Mouse (Mus musculus) lung, embryonic 16.5 days (tissue): ENCODE measurements around the gene Pde4dip. TPM values are rescaled to one million over a fixed set of nuclear protein-coding genes. Genes with fewer than 3 reads are reported as not detected.

Experiments used
- ATAC-seq: fragments of 200-750 bp; cut with Nextera tagmentation; 2 replicates; pipeline ENCODE4 v1.8.0; 2017; ENCODE audit warnings: low read depth, mild to moderate bottlenecking, moderate library complexity
- H3K27ac ChIP-seq: fragments of 300-500 bp; sonication (generic); 2 replicates; pipeline ENCODE4 v1.5.1; 2014; ENCODE audit warnings: mild to moderate bottlenecking, control low read depth, low read length
- H3K27me3 ChIP-seq: fragments of 300-500 bp; sonication (generic); 2 replicates; pipeline ENCODE4 v1.6.1; 2014; ENCODE audit warnings: low read depth, low read length, mixed read lengths; ENCODE audit not compliant: control insufficient read depth, insufficient read depth
- H3K36me3 ChIP-seq: fragments of 300-500 bp; sonication (generic); 2 replicates; pipeline ENCODE4 v1.6.1; 2014; ENCODE audit warnings: low read length; ENCODE audit not compliant: control insufficient read depth, insufficient read depth
- H3K4me1 ChIP-seq: fragments of 300-500 bp; sonication (generic); replicated peaks from 2 replicates; pipeline ENCODE4 v1.6.1; 2014; ENCODE audit warnings: low read length, mixed read lengths; ENCODE audit not compliant: control insufficient read depth, insufficient read depth
- H3K4me2 ChIP-seq: fragments of 300-500 bp; sonication (generic); 2 replicates; pipeline ENCODE4 v1.6.1; 2014; ENCODE audit warnings: low read depth, low read length, control low read depth
- H3K4me3 ChIP-seq: fragments of 300-500 bp; sonication (generic); 2 replicates; pipeline ENCODE4 v1.5.1; 2014; ENCODE audit warnings: mild to moderate bottlenecking, low read length, control low read depth
- H3K9ac ChIP-seq: fragments of 300-500 bp; sonication (generic); 2 replicates; pipeline ENCODE4 v1.6.1; 2014; ENCODE audit warnings: low read length, control low read depth
- H3K9me3 ChIP-seq: fragments of 300-500 bp; sonication (generic); 2 replicates; pipeline ENCODE4 v1.6.1; 2016; ENCODE audit warnings: low read length; ENCODE audit not compliant: control insufficient read depth
- WGBS: fragments of 180-500 bp; shearing (Covaris S2); extraction: QIAGEN DNeasy Blood & Tissue Kit; methylation state at CpG from one replicate; pipeline ENCODE4 v1.1.7; 2014; 5-methylcytosine and 5-hydroxymethylcytosine counted together
- polyA plus RNA-seq: library from polyadenylated mRNA; unstranded; fragments of >200 nt; fragmentation: Nextera tagmentation; extraction: Ambion mirVana; gene quantifications from 2 replicates; pipeline ENCODE4 v1.2.1, GENCODE M21; 2015

Pde4dip gene
- polyA plus RNA-seq, 1 experiment from 2014 or later: 18.9 TPM

DNA sequence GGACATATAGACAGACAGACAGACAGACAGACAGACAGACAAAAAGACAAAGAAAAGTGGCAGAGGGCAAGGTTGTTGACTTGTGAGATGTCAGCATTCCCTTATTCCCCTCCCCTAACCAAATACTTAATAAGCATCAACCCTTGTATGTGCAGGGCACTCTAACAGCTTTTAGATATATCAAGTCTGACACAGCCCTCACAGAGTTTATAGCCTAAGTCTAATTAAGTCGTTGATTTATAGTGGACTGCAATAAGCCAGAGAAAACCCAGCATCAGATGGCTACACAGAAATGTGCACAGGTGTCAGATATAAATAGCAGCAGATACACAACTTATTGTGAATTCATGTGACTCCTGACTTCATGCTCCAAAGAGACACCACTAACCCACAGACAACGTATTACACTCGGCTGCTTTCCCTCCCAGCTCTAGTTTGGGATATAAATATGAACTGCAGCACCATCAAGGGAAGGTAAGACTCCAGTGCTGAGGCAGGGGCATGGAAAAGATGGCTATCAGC lies 87.3 kb downstream of the Pde4dip start:
- no peak overlapping the region for H3K27ac ChIP-seq
- no peak overlapping the region for H3K4me2 ChIP-seq
- WGBS: 70% methylated on average over 3 of the region's 3 CpGs
- no peaks in the 10 kb centered on the region for H3K27me3 ChIP-seq
- H3K4me3 ChIP-seq: no peak overlapping the region
- no peaks in the 10 kb centered on the region for H3K36me3 ChIP-seq
- H3K4me1 ChIP-seq: peaks cover 11% of the 10 kb centered on the region
- ATAC-seq: no peak
- no peak overlapping the region for H3K9ac ChIP-seq
- H3K9me3 ChIP-seq: no peaks in the 10 kb centered on the region

DNA sequence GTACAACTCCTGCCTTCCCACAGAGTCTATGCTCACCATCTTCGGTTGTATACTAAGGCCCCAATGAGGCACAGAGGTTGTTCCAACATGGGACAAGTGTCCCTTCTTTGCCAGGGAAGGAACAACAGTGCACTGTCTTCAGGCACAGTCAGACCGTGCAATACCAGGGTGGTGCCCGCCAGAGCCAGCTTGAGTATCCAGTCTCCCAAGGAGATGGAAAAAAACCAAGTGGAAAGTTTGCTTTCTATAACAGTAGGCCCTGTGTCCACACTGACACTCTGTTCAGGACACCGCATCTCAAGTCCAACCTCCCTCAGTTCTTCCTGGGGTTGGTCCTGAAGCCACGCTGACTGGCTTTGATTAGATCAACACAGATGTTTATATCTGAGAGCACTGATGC lies 87.8 kb downstream of the Pde4dip start:
- H3K27me3 ChIP-seq: no peaks in the 10 kb centered on the region
- 49% methylated on average over 5 of the region's 5 CpGs for WGBS
- ATAC-seq: 0 out of 2 replicates have a peak, but pooled peaks have one; percentile 23
- H3K4me3 ChIP-seq: no peak overlapping the region
- no peak overlapping the region for H3K9ac ChIP-seq
- no peak overlapping the region for H3K4me2 ChIP-seq
- peaks cover 11% of the 10 kb centered on the region for H3K4me1 ChIP-seq
- no peak overlapping the region for H3K27ac ChIP-seq
- no peaks in the 10 kb centered on the region for H3K36me3 ChIP-seq
- H3K9me3 ChIP-seq: no peaks in the 10 kb centered on the region

DNA sequence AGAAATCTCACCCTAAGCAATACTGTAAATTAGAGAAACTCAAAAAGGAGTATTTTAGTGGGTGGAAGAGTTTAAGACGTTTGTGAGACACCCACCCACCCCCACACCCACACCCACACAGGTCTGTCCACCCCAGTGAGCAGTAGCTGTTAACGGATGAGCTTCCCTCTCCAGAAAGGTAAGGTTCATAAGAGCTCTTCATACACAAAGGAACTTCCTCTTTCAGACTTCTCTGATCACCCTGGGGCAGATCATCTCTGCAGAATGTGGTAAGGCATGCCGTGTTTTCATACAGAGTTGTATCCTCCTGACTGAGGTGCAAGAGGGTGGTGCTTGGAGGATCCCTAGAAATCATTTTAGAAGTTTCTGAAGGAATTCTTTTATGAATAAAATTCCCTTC lies 88.5 kb downstream of the Pde4dip start:
- ATAC-seq: no peak
- WGBS: 38% methylated on average over 3 of the region's 3 CpGs
- no peaks in the 10 kb centered on the region for H3K27me3 ChIP-seq
- no peak overlapping the region for H3K9ac ChIP-seq
- no peaks in the 10 kb centered on the region for H3K36me3 ChIP-seq
- no peaks in the 10 kb centered on the region for H3K9me3 ChIP-seq
- H3K4me2 ChIP-seq: no peak overlapping the region
- no peak overlapping the region for H3K4me3 ChIP-seq
- H3K4me1 ChIP-seq: peaks cover 11% of the 10 kb centered on the region
- H3K27ac ChIP-seq: no peak overlapping the region

DNA sequence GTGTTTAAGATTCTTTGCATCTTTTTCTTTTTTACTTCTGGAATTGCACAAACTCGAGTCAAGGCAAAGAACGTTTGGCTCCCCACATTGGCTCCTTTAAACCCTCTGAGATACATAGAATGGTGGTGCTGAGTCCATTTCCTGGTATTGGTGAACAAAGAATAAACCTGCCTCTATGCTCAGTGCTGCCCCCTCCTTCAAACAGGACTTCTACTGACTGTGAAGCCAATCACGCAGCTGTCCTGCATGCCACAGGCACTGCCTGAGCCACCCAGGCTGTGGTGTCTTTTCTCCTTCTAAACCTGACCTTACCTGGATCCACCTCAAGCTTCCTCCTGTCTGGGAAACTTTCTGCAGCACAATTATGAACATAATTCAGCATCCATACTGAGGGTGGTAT lies 89.2 kb downstream of the Pde4dip start:
- Histone ChIP-seq H3K4me2 (no peak overlapping the region), H3K9ac (no peak overlapping the region), H3K27ac (no peak overlapping the region), H3K27me3 (no peaks in the 10 kb centered on the region), H3K4me3 (no peak overlapping the region), H3K36me3 (no peaks in the 10 kb centered on the region), H3K9me3 (no peaks in the 10 kb centered on the region), H3K4me1 (peaks cover 11% of the 10 kb centered on the region)
- 57% methylated on average over 3 of the region's 3 CpGs for WGBS
- ATAC-seq: no peak

DNA sequence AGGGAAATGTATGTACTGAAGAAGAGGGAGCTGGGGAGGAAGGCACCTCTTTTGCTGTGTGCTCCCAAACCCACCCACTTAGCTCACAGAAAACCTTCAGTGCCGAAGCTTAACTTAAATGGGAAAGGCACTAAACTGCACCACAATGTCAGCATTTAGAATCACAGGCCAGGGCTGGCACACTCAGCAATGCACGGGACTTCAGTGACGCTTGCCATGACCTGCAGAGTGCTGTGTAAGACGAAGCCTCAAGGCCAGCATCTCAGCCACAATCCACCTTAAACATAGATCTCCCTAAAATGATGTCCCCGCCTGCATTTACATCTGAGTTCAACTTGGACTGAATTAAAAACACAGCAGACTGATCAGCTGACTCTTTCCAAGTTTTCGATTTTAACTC lies 91.1 kb downstream of the Pde4dip start:
- no peak overlapping the region for H3K27ac ChIP-seq
- WGBS: 55% methylated on average over 6 of the region's 6 CpGs
- H3K36me3 ChIP-seq: no peaks in the 10 kb centered on the region
- no peak overlapping the region for H3K4me3 ChIP-seq
- H3K4me1 ChIP-seq: peaks cover 4% of the 10 kb centered on the region
- ATAC-seq: no peak
- no peaks in the 10 kb centered on the region for H3K9me3 ChIP-seq
- no peak overlapping the region for H3K9ac ChIP-seq
- H3K27me3 ChIP-seq: no peaks in the 10 kb centered on the region
- H3K4me2 ChIP-seq: no peak overlapping the region

DNA sequence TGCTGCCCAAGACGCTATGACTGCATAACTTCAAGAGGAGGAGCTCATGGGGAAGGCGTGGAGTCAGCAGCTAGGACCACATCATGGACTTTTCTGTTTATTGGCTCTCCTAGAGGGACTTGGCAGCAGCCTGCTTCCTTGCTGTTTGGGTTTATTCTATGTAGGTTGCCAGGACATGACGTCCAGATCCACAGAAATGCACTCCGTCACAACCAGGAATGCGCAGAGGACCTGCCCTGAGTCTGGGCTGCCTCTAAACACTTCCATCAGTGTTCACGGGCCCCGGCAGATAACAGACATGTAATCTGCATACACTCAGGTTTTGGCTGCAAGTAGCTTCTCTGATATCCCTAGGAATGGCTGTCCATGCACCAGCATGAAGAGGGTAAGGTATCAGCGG lies 94.5 kb downstream of the Pde4dip start:
- H3K9me3 ChIP-seq: no peaks in the 10 kb centered on the region
- H3K4me1 ChIP-seq: no peaks in the 10 kb centered on the region
- H3K27ac ChIP-seq: no peak overlapping the region
- H3K4me3 ChIP-seq: no peak overlapping the region
- 59% methylated on average over 8 of the region's 8 CpGs for WGBS
- no peaks in the 10 kb centered on the region for H3K27me3 ChIP-seq
- no peak overlapping the region for H3K4me2 ChIP-seq
- no peaks in the 10 kb centered on the region for H3K36me3 ChIP-seq
- ATAC-seq: peak; percentile 61
- no peak overlapping the region for H3K9ac ChIP-seq

DNA sequence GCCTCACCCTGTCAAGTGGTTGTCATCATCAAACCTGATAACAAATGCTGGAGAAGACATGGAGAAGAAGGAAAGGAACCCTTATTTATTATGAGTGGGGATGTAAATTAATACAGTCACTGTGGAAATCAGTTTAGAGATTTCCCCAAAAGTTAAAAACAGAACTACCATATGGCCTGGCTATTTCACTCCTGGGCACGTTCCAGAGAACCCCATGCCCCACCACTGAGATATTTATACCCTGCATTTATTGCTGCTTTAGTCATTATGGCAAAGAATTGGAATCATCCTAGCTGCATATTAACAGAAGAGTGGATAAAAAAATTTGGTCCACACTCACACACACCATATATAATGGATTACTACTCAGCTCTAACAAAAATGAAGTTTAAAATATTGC lies 98.4 kb downstream of the Pde4dip start:
- no peak for ATAC-seq
- Histone ChIP-seq H3K9me3 (no peaks in the 10 kb centered on the region), H3K36me3 (no peaks in the 10 kb centered on the region), H3K4me2 (no peak overlapping the region), H3K4me3 (no peak overlapping the region), H3K27me3 (no peaks in the 10 kb centered on the region), H3K27ac (no peak overlapping the region), H3K9ac (no peak overlapping the region), H3K4me1 (no peaks in the 10 kb centered on the region)
- 77% methylated on average over 1 of the region's 1 CpGs for WGBS

DNA sequence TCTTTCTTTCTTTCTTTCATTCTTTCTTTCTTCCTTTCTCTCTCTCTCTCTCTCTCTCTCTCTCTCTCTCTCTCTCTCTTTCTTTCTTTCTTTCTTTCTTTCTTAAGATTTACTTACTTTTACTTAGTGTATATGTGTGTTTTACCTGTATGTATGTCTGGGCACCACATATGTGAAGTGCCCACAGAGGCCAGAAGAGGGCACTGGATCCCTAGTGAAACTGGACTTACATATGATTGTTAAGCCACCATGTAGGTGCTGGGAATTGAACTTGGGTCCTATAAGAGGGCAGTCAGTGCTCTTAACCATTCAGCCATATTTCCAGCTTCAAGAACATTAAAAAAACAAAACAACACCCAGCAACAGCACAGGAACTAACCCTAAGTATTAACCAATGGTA lies 99.2 kb downstream of the Pde4dip start:
- H3K9ac ChIP-seq: no peak overlapping the region

DNA sequence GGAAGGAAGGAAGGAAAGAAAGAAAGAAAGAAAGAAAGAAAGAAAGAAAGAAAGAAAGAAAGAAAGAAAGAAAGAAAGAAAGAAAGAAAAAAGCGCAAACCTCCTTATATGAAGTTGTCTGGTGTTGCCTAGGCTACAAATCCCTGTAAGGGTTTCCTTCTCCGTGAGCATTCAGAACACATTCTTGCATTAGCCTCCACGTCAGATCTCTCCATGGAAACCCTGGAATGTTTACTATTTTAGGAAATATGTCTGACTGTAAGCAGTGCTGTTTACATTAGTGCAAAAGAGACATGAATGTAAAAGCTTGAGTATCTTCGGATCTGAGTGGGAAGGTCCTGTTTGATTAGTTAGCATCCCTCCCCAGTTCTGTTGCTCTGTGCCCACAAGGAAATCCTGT lies 112.3 kb downstream of the Pde4dip start:
- Histone ChIP-seq H3K9me3 (no peaks in the 10 kb centered on the region), H3K36me3 (no peaks in the 10 kb centered on the region), H3K27ac (no peak overlapping the region), H3K4me3 (no peak overlapping the region), H3K27me3 (no peaks in the 10 kb centered on the region), H3K4me1 (no peaks in the 10 kb centered on the region), H3K4me2 (peak overlapping the region; percentile 25), H3K9ac (no peak overlapping the region)
- peak; percentile 83 for ATAC-seq
- WGBS: 16% methylated on average over 4 of the region's 4 CpGs

More for the DNA sequence above, 99.2 kb downstream of the Pde4dip start:
- no peaks in the 10 kb centered on the region for H3K9me3 ChIP-seq
- no peaks in the 10 kb centered on the region for H3K27me3 ChIP-seq
- H3K4me2 ChIP-seq: no peak overlapping the region
- H3K4me3 ChIP-seq: no peak overlapping the region
- H3K36me3 ChIP-seq: no peaks in the 10 kb centered on the region
- H3K4me1 ChIP-seq: no peaks in the 10 kb centered on the region
- H3K27ac ChIP-seq: no peak overlapping the region
- ATAC-seq: no peak

DNA sequence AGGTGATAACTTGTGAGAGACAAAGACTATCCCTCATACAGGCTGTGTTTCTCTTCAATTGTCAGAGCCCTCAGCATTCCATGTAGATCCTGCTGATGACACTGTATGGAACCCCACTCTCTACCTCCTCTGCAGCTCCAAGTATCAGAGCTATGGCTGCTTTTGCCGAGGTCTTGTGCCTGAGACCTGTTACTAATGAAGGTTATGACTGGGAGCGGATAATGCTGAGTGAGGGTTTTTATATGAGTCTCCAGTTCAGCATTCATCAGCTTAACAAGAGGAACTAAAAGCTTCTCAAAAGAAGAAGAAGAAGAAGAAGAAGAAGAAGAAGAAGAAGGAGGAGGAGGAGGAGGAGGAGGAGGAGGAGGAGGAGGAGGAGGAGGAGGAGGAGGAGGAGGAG lies 112.8 kb downstream of the Pde4dip start:
- Histone ChIP-seq H3K27ac (no peak overlapping the region), H3K36me3 (no peaks in the 10 kb centered on the region), H3K27me3 (no peaks in the 10 kb centered on the region), H3K9ac (no peak overlapping the region), H3K4me3 (no peak overlapping the region), H3K9me3 (no peaks in the 10 kb centered on the region), H3K4me1 (no peaks in the 10 kb centered on the region), H3K4me2 (no peak overlapping the region)
- WGBS: 59% methylated on average over 2 of the region's 2 CpGs
- 0 out of 2 replicates have a peak, but pooled peaks have one; percentile 36 for ATAC-seq
